In genomic region chr11:95827464-95828085, GRCm38 (mm10) we compare ENCODE assay signal across 1 mouse cellular context.
A peak's percentile ranks its signal among the peaks of the same experiment; 100 is the strongest.
TF ChIP-seq lines count a peak whose summit lies in the region.

No protein-coding gene starts in this region.

TF ChIP-seq in CH12.LX, 34 proteins besides CTCF, POLR2A, EP300 and RAD21 (continued from another document):
- peak; percentile 49 for TF ChIP-seq POLR2AphosphoS2 (IDR thresholded peaks at IDR 0.05; ENCODE audit: low read depth, low read length)
- 0 out of 2 replicates have a peak, but pooled peaks have one; percentile 13 for TF ChIP-seq MAX (IDR thresholded peaks at IDR 0.05; ENCODE audit: low read length)
- no peak for TF ChIP-seq GABPA (IDR thresholded peaks at IDR 0.05; ENCODE audit: insufficient replicate concordance, low read depth, low read length)
- TF ChIP-seq NELFE (IDR thresholded peaks at IDR 0.05; ENCODE audit: low read depth, low read length), result peak; percentile 38; the same call in 1 of the 2 replicates
